Mouse (Mus musculus): ENCODE measurements around the gene Vax1. TPM values are rescaled to one million over a fixed set of nuclear protein-coding genes. Genes with fewer than 3 reads are reported as not detected.

Gene Vax1
- not detected in 2 replicates for total RNA-seq (2015; ENCODE audit: low replicate concordance)
- total RNA-seq (2017; ENCODE audit: low replicate concordance) = not detected in 2 replicates

- no peak for ATAC-seq (replicated peaks; ENCODE audit: low FRiP score, poor library complexity, severe bottlenecking)
Measured at GRCm38 (mm10) chr19:59169936-59170765, at the start of gene Vax1. Gene Vax1, minus strand, starts transcription at chr19:59170056.

DNA sequence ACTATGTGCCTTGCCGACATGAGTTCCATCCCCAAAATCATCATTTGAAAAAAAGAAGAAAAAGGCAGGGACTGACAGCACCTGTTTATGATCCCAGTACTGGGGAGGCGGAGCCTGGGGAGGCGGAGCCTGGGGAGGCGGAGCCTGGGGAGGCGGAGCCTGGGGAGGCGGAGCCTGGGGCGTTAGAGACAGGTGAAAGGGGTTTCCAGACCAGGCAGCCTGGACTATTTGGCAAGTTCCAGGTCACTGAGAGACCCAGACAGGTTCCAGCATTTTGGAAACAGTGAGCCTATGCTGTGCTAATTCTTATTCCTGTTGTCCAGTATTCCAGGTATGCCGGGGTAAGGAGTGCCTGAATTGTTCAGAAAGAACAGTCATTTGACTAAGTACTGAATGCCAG, 49.1 kb upstream of the Vax1 start, which contains the start of gene Kcnk18:
Gene Kcnk18, plus strand, starts transcription at position 224 of the 400 bp plus-strand sequence.
- no peak for ATAC-seq (replicated peaks; ENCODE audit: low FRiP score, poor library complexity, severe bottlenecking)

DNA sequence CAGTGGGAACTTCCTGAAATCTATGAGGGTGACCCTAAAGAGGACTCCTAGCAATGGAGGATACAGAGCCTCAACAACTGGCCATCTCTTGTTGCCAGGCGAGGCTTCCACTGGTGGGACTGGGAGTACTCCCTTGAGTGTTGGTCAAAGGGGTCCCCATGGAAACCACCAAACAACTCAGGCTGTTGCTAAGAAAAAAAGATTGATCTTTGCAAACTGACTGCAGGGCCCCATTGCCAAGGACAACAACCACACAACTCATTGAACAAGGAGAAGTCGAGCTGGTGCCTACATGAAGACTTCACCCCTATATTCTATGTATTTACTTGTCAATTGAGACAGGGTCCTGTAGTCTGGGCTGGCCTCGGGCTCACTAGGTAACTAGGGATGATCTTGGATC, 47.0 kb upstream of the Vax1 start:
- no peak for ATAC-seq (replicated peaks; ENCODE audit: low FRiP score, poor library complexity, severe bottlenecking)

DNA sequence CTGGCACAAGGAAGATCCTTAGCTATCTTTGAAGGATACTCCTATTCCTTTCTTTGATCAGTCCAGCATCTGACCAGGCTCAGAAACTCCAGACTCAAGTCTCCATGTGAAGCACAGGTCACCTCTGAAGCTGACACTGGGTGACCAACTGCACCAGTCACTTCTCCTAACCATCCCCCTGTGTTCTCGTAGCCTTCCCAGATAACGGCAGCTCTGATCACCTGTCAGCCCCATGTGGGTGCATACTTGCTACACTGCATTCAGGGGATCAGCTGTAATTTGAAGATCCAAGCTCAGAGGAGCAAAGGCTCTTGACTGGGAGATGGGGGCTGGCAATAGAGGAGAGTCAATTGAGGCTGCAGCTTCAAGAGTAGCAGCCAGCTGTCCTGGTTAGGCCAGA, 39.1 kb upstream of the Vax1 start:
- ATAC-seq (replicated peaks; ENCODE audit: low FRiP score, poor library complexity, severe bottlenecking) = peak; percentile 25; the same call in 1 of the 2 replicates

DNA sequence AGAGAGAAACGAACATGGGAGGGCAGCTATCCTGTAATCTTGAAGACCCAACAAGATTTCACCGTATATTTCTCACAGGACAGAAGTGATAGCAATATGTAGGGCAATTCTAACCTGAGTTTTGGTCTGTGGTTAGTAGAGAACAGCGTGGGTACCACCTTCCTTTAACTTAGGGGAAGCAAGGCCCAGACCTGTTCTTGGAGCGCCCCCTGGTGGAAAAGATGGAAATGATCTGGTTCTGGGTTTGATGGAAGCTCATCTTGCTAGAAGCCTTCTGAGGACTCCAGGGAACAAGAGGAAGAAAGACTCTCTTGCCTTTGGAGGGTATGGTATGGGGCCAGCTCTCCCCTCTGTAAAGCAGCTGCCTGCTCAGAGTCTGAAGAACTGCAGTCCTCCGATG, 38.6 kb upstream of the Vax1 start:
- peak; percentile 65 for ATAC-seq (replicated peaks; ENCODE audit: low FRiP score, poor library complexity, severe bottlenecking)

DNA sequence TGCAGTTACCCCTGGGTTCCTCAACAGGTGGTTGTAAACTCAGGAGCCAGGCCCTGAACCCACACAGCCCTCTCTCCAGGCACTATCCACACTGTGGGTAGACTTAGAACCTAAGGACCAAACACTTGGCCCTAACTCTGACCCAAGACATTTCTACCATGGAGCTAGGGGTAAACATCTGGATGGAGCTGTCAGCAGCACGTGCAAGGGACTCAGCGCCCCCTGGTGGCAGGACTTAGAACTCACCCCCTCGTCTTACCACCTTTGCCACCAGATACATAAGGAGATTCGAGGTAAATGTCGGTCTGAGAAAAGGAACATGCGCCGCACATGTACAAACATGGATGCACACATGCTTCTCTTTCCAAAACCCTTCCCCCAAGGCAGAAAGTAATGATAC, 28.3 kb upstream of the Vax1 start:
- ATAC-seq (replicated peaks; ENCODE audit: low FRiP score, poor library complexity, severe bottlenecking) = no peak; the same call in 1 of the 2 replicates

GRCm38 (mm10) chr19:59196111-59196666, 26.3 kb upstream of the Vax1 start:
- ATAC-seq (replicated peaks; ENCODE audit: low FRiP score, poor library complexity, severe bottlenecking) = no peak

DNA sequence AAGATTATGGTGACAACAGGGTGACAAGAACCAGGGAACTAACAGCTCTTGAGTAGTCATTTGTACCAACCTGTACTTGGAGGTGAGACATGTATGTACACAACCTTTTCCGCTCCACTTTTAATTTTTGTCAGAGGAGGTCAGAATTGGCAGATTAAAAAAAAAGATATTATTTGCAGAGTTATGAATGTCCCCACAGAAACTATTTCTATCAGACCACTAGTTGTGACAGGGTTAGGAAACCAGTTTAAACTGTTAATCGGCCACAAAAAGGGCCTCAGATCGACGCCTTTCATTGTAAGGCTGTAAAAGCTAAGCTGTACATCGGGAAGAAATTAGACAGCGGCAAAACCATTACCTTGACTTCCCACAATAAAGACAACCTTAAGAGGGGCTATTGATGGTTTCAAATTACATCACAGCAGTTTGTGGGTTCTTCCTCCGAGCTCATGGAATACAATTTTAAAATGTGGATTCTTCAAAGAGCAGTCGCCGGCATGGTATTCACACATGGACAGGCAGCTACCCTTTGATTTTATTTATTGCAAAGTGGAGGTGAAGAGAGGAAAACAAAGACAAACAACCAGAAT, 25.4 kb upstream of the Vax1 start:
- ATAC-seq (replicated peaks; ENCODE audit: low FRiP score, poor library complexity, severe bottlenecking) = no peak

- no peak for ATAC-seq (replicated peaks; ENCODE audit: low FRiP score, poor library complexity, severe bottlenecking)
Measured at GRCm38 (mm10) chr19:59193986-59194820, 24.3 kb upstream of the Vax1 start.

GRCm38 (mm10) chr19:59193456-59193855, 23.6 kb upstream of the Vax1 start:
- ATAC-seq (replicated peaks; ENCODE audit: low FRiP score, poor library complexity, severe bottlenecking) = no peak

DNA sequence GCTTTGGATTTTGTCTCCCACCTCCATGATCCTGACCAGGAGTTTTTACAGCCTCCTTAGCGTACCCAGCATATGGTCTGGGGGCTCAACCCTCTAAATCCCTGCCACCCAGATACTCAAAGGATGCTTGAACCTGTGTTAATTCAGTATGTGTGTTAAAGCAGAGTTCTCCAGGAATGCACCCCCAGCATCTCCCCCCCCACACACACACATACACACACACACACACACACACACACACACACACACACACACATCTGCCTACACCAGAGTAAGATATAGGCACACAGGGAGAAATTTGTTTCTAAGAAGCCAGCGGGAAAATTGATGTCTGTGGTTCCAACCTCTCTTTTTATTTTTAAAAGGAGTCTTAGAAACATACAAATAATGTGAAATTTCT, 22.6 kb upstream of the Vax1 start:
- ATAC-seq (replicated peaks; ENCODE audit: low FRiP score, poor library complexity, severe bottlenecking) = no peak

DNA sequence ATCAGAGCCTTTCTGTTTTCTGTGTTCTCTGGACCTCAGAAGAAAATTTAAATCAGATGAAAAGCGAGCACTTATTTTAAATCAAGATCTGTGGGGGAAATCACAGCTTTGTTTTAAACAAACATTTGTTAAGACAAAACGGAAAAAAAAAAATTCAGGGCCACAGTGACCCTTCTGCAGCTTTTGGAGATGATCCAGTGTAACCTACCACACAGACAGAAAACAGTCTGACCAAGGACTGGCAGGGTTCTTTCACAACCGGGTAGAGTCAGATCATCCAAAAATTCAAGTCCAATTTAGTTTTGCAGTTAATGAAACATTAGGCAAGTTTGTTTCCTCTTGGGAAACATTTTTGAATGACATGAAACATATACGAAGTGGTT, 21.3 kb upstream of the Vax1 start:
- no peak for ATAC-seq (replicated peaks; ENCODE audit: low FRiP score, poor library complexity, severe bottlenecking)

- no peak for ATAC-seq (replicated peaks; ENCODE audit: low FRiP score, poor library complexity, severe bottlenecking)
Measured at GRCm38 (mm10) chr19:59190431-59191122, 20.7 kb upstream of the Vax1 start.

GRCm38 (mm10) chr19:59188981-59189380, 19.1 kb upstream of the Vax1 start:
- ATAC-seq (replicated peaks; ENCODE audit: low FRiP score, poor library complexity, severe bottlenecking) = no peak

DNA sequence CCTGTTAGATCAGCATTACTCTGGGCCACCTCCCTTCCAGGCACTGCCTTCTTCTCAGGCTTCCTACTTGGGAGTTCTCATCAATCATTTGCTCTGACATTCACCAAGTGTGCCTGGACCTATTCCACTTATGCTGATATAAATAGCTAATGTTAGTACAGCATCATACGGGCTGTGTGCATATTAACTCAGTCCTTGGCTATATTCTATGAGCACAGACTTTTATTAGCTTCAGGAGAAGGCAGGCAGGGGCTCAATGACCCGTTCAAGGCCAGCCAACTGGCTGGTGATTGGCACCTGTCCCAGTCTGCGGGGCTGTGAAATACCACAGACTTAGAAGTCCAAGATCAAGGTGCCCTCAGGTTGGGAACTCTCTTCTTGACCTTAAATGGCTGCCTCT, 14.1 kb upstream of the Vax1 start:
- ATAC-seq (replicated peaks; ENCODE audit: low FRiP score, poor library complexity, severe bottlenecking) = no peak

DNA sequence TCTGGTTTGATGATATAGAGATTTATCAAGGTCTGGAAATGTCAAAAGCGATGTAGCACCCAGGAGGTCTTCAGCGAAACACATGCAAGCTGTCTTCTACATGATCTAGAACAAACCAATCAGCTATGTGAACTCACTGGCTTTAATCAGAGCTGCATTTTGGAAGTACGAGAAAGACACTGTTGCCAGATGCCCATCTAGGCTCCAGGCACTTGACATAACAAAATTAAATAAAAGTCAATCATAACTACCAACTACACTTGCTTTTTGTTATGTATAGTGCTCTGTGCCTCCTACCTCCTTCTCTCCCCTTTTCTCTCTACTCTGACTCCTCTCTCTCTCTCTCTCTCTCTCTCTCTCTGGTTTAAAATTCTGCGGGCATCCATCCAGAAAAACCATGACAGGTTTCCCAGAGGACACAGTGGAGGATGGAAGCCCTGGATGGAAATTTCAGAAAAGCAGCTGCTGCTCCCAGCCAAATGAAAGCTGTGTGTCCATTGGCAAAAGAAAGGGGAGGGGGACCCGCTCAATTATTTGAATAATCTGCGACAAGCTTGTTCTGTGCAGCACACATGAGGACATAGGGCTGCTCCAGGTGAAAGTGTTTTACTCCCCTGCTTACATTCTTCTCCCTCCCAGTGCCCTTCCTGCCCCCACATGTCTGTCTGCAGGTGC, 3.6 kb upstream of the Vax1 start:
- no peak for ATAC-seq (replicated peaks; ENCODE audit: low FRiP score, poor library complexity, severe bottlenecking)

DNA sequence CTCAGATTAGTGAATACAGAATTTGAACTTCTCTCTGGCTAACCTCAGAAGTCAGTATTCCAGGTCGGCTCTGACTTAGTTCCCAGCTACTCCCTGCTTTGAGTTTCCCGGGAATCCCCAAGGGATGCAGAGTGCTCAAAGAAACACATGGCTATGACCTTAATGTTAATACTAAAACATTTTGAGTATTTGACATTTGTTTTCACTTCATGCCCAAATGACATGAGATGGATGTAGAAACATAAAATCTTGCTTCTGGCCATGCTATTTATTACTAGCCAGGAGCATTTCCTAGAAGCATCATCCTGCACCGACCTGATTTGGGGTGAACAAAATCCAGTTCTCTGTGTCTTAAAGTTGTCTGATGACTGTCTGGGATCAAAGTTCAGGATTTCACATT, 2.9 kb upstream of the Vax1 start:
- ATAC-seq (replicated peaks; ENCODE audit: low FRiP score, poor library complexity, severe bottlenecking) = no peak

DNA sequence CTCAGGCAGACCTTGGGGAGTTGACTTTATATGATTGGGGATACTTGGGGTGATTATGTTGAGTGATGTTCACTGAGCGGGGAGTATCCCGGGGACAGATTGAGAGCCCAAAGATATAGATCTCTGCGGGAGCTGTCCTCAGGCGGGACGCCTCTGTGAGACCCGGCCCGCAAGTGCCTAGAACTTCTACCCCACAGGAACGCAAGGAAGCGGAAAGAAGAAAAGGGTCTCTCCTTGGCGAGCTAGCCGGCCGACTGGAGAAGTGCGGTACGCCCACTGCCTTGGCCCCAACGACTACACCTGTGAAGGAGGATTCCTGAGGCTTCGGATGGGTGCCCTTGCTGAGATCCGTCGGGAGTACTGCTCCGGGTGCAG, 2.0 kb upstream of the Vax1 start:
- no peak for ATAC-seq (replicated peaks; ENCODE audit: low FRiP score, poor library complexity, severe bottlenecking)
